Mouse (Mus musculus) kidney, adult 2 months (tissue): ENCODE data around the gene Tnfrsf8.

Experiments used
- CTCF ChIP-seq: fragments of 200-500 bp; conservative IDR thresholded peaks from 2 replicates; pipeline ENCODE4 v1.5.1; 2011; ENCODE audit warnings: low read depth, mild to moderate bottlenecking, control low read depth, low read length, moderate library complexity, mixed read lengths; ENCODE audit not compliant: insufficient read depth, insufficient read length
- POLR2A ChIP-seq: fragments of 200-500 bp; IDR thresholded peaks from one replicate; pipeline ENCODE4 v1.6.1; 2011; ENCODE audit warnings: low read depth, low read length, control low read depth

- TF ChIP-seq CTCF (no peak), POLR2A (no peak)
Measured at GRCm38 (mm10) chr4:145260802-145261201, 54.2 kb downstream of the Tnfrsf8 start.
